Mouse (Mus musculus): ENCODE results near the gene Akt1s1. TPM values are rescaled to one million over a fixed set of nuclear protein-coding genes. Genes with fewer than 3 reads are reported as not detected.

The Akt1s1 gene
- polyA plus RNA-seq, 1 experiment from 2014 or later: 116 TPM

DNA sequence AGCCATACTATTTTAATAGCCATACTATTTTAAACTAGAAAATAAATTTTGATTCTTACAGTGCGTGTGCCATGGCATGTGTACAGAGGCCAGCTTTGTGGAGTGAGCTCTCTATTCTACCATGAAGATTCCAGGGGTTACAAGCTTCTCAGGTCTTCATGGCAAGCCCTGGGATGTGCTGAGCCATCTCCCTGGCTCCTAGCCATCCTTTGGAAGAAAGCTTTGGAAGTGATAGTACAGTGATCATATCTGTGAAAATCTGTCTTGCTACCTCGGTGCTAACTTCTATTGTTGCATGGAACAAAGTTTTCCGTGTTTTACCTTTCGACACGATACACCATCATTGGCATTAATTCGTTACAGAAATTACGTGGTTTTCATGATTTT lies 46.4 kb downstream of the Akt1s1 start:
- Histone ChIP-seq H3K36me3 (peaks cover 26% of the 10 kb centered on the region), H3K4me1 (peaks cover 45% of the 10 kb centered on the region), H3K4me2 (replicated peaks) (peak overlapping the region; percentile 79), H3K9me3 (no peaks in the 10 kb centered on the region), H3K27me3 (no peaks in the 10 kb centered on the region), H3K27ac (peak overlapping the region; percentile 92), H3K9ac (no peak overlapping the region), H3K4me3 (peak overlapping the region; percentile 60)
- ATAC-seq (ENCODE audit: insufficient number of reproducible peaks, insufficient read depth, low FRiP score, low TSS enrichment): no peak
- WGBS: 65% methylated on average over 7 of the region's 7 CpGs

DNA sequence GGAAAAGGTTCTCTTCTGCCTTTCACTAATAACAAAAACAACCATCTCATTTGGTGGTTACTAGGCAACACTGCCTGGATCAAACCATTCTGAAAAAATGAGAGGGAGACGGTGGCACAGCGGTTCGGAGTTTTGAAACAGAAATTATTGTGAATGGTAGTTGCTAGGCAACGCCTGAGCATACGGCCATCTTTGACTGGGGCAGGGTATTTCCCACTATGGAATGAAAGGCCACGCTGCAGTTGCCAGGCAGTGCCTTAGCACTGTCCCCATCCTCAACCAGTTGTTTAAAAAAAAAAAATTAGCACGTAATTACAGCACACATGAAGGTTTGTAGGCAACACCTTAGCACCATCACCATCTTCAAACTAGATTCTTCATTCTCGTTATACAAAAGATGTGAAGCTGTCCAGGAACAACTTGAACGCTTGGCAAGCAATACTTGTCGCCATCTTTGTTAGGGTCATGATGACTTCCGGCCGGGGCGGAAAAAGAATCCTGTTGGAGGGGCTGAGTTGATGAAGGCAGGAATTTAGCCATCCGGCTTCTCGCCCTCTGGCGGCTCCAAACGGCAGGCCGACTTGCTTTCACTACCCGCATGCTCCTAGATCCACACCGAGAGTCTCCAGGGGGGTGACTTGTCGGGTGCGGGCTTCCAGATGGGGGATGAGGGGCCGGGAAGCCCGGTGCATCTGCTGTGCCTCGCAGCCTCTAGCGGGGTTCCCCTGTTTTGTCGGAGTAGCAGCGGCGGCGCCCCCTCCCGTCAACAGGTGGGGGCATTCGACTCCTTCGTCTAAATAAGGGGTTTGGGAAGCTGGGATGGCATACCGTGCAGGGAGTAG lies 47.0 kb downstream of the Akt1s1 start, which contains the start of gene Fuz:
Gene Fuz (plus strand): TSS at position 487 of the 842 bp plus-strand sequence.
- peak; percentile 36; the same call in 1 of the 2 replicates for ATAC-seq (ENCODE audit: insufficient number of reproducible peaks, insufficient read depth, low FRiP score, low TSS enrichment)
- under 1% methylated on average over 34 of the region's 34 CpGs for WGBS
- H3K4me1 ChIP-seq: peaks cover 42% of the 10 kb centered on the region

DNA sequence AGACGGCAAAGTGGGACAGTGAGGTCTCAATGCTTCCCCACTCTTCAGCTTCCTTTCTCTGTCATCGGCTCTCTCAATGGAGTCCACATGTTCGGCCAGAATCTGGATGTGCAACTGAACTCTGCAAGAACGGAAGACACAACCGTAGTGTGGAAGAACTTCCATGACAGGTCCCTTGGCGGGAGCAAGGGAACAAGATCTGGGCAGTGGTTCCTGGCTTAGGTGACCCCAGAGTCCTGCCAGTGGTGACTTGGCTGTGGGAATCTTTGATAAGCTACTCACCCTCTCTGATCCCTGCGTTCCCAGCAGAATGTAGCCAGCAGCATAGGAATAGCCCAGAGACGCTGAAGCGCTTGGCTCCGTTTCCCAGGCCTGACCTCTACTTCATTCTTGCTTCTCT lies 47.7 kb downstream of the Akt1s1 start:
- no peaks in the 10 kb centered on the region for H3K27me3 ChIP-seq
- H3K4me1 ChIP-seq: peaks cover 42% of the 10 kb centered on the region
- peak overlapping the region; percentile 79 for H3K4me2 ChIP-seq (replicated peaks)
- H3K9ac ChIP-seq: peak overlapping the region; percentile 70
- peaks cover 24% of the 10 kb centered on the region for H3K36me3 ChIP-seq
- WGBS: 33% methylated on average over 10 of the region's 10 CpGs
- H3K4me3 ChIP-seq: peak overlapping the region; percentile 60
- peak overlapping the region; percentile 92 for H3K27ac ChIP-seq
- H3K9me3 ChIP-seq: no peaks in the 10 kb centered on the region
- ATAC-seq (ENCODE audit: insufficient number of reproducible peaks, insufficient read depth, low FRiP score, low TSS enrichment): no peak

More for the DNA sequence above, 47.0 kb downstream of the Akt1s1 start, which contains the start of gene Fuz:
- H3K4me2 ChIP-seq (replicated peaks): peak within 1 kb of the TSS; percentile 79
- H3K27ac ChIP-seq: peak within 1 kb of the TSS; percentile 92
- no peaks in the 10 kb centered on the region for H3K9me3 ChIP-seq
- H3K9ac ChIP-seq: peak within 1 kb of the TSS; percentile 70
- no peaks in the 10 kb centered on the region for H3K27me3 ChIP-seq
- H3K36me3 ChIP-seq: peaks cover 26% of the 10 kb centered on the region
- H3K4me3 ChIP-seq: peak within 1 kb of the TSS; percentile 60

- WGBS: 41% methylated on average over 19 of the region's 19 CpGs
- H3K4me2 ChIP-seq (replicated peaks): no peak overlapping the region
- no peaks in the 10 kb centered on the region for H3K27me3 ChIP-seq
- no peak overlapping the region for H3K9ac ChIP-seq
- no peak overlapping the region for H3K27ac ChIP-seq
- H3K4me1 ChIP-seq: peaks cover 38% of the 10 kb centered on the region
- no peak overlapping the region for H3K4me3 ChIP-seq
- H3K36me3 ChIP-seq: peaks cover 42% of the 10 kb centered on the region
- ATAC-seq (ENCODE audit: insufficient number of reproducible peaks, insufficient read depth, low FRiP score, low TSS enrichment): no peak
- H3K9me3 ChIP-seq: no peaks in the 10 kb centered on the region
Measured at GRCm38 (mm10) chr7:44898607-44899006, 49.8 kb downstream of the Akt1s1 start.

DNA sequence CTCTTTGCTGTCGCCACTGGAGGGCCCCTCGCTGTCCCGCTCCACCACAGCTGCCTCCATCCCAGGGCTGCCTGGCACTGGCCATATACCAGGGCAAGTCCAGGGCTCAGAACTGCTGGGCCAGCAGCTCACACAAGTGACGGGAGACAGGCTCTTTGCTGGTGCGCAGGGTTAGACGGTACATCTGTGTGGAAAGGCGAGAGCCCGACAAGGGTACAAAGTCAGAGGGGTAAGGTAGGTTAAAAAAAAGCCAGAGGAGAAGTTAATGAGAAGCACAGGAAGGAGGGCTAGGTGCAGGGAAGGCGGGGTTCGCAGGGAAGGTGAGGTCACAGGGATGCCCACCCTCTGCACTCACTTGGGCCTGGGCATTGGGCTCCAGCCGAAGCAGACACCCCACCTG lies 51.8 kb downstream of the Akt1s1 start:
- peaks cover 29% of the 10 kb centered on the region for H3K4me1 ChIP-seq
- no peak for ATAC-seq (ENCODE audit: insufficient number of reproducible peaks, insufficient read depth, low FRiP score, low TSS enrichment)
- H3K9me3 ChIP-seq: no peaks in the 10 kb centered on the region
- 0 out of 2 replicates have a peak overlapping the region, but pooled peaks have one; percentile 46 for H3K27ac ChIP-seq
- H3K4me3 ChIP-seq: no peak overlapping the region
- H3K27me3 ChIP-seq: no peaks in the 10 kb centered on the region
- H3K9ac ChIP-seq: no peak overlapping the region
- H3K4me2 ChIP-seq (replicated peaks): no peak overlapping the region
- 86% methylated on average over 11 of the region's 11 CpGs for WGBS
- H3K36me3 ChIP-seq: peaks cover 63% of the 10 kb centered on the region

- peak overlapping the region; percentile 48 for H3K4me2 ChIP-seq (replicated peaks)
- peak overlapping the region; percentile 46; the same call in 1 of the 2 replicates for H3K27ac ChIP-seq
- no peaks in the 10 kb centered on the region for H3K27me3 ChIP-seq
- no peak overlapping the region; the same call in 1 of the 2 replicates for H3K9ac ChIP-seq
- peaks cover 29% of the 10 kb centered on the region for H3K4me1 ChIP-seq
- ATAC-seq (ENCODE audit: insufficient number of reproducible peaks, insufficient read depth, low FRiP score, low TSS enrichment): 0 out of 2 replicates have a peak, but pooled peaks have one; percentile 41
- peaks cover 69% of the 10 kb centered on the region for H3K36me3 ChIP-seq
- peak overlapping the region; percentile 21 for H3K4me3 ChIP-seq
- WGBS: 20% methylated on average over 21 of the region's 21 CpGs
- H3K9me3 ChIP-seq: no peaks in the 10 kb centered on the region
Measured at GRCm38 (mm10) chr7:44901230-44901722, 52.5 kb downstream of the Akt1s1 start.

MicroRNAs within 50 kb of the gene (microRNA counts, 519-probe panel; counts per million panel counts)
- microRNA mmu-miR-707: 460 counts per million, percentile 65 among the panel's probes with 10 or more counts

Small RNAs within 50 kb of the gene (microRNA-seq; reads per million reads assigned to microRNA genes)
- gene Mir707: not detected

Other genes with a start within 250 kb of the Akt1s1 start
- 6.5 and 6.8 TPM in 2 replicates for gene Myh14, start 178.1 kb upstream of the Akt1s1 start, polyA plus RNA-seq (2016; fragmentation: Nextera tagmentation; extraction: Ambion mirVana)
- gene Izumo2, start 140.2 kb upstream of the Akt1s1 start, polyA plus RNA-seq (2016; fragmentation: Nextera tagmentation; extraction: Ambion mirVana): not detected in 2 replicates
- gene Vrk3, start 100.6 kb upstream of the Akt1s1 start, polyA plus RNA-seq (2016; fragmentation: Nextera tagmentation; extraction: Ambion mirVana): 36.4 and 36.7 TPM in 2 replicates
- gene Zfp473, start 97.9 kb upstream of the Akt1s1 start, polyA plus RNA-seq (2016; fragmentation: Nextera tagmentation; extraction: Ambion mirVana): 2.3 and 2.6 TPM in 2 replicates
- 102 and 104 TPM in 2 replicates for gene Nup62, start 32.9 kb upstream of the Akt1s1 start, polyA plus RNA-seq (2016; fragmentation: Nextera tagmentation; extraction: Ambion mirVana)
- 1.2 and 2.5 TPM in 2 replicates for gene Il4i1, start 32.6 kb upstream of the Akt1s1 start, polyA plus RNA-seq (2016; fragmentation: Nextera tagmentation; extraction: Ambion mirVana)
- gene Atf5, start 32.3 kb upstream of the Akt1s1 start, polyA plus RNA-seq (2016; fragmentation: Nextera tagmentation; extraction: Ambion mirVana): 5.3 and 5.8 TPM in 2 replicates
- 94.3 and 105 TPM in 2 replicates for gene Tbc1d17, start 88 bp downstream of the Akt1s1 start, polyA plus RNA-seq (2016; fragmentation: Nextera tagmentation; extraction: Ambion mirVana)
- 29.0 and 30.4 TPM in 2 replicates for gene Pnkp, start 8.1 kb downstream of the Akt1s1 start, polyA plus RNA-seq (2016; fragmentation: Nextera tagmentation; extraction: Ambion mirVana)
- 696 and 750 TPM in 2 replicates for gene Ptov1, start 20.8 kb downstream of the Akt1s1 start, polyA plus RNA-seq (2016; fragmentation: Nextera tagmentation; extraction: Ambion mirVana)
- 113 and 123 TPM in 2 replicates for gene Med25, start 43.7 kb downstream of the Akt1s1 start, polyA plus RNA-seq (2016; fragmentation: Nextera tagmentation; extraction: Ambion mirVana)
- 22.4 and 23.3 TPM in 2 replicates for gene Fuz, start 47.1 kb downstream of the Akt1s1 start, polyA plus RNA-seq (2016; fragmentation: Nextera tagmentation; extraction: Ambion mirVana)
- gene Ap2a1, start 80.5 kb downstream of the Akt1s1 start, polyA plus RNA-seq (2016; fragmentation: Nextera tagmentation; extraction: Ambion mirVana): 76.3 and 84.7 TPM in 2 replicates
- 0.11 and 0.19 TPM in 2 replicates for gene Tsks, start 94.2 kb downstream of the Akt1s1 start, polyA plus RNA-seq (2016; fragmentation: Nextera tagmentation; extraction: Ambion mirVana)
- gene Cpt1c, start 125.9 kb downstream of the Akt1s1 start, polyA plus RNA-seq (2016; fragmentation: Nextera tagmentation; extraction: Ambion mirVana): 32.9 and 35.6 TPM in 2 replicates
- 660 and 677 TPM in 2 replicates for gene Prmt1, start 137.6 kb downstream of the Akt1s1 start, polyA plus RNA-seq (2016; fragmentation: Nextera tagmentation; extraction: Ambion mirVana)
- gene Irf3, start 148.7 kb downstream of the Akt1s1 start, polyA plus RNA-seq (2016; fragmentation: Nextera tagmentation; extraction: Ambion mirVana): 93.3 and 95.7 TPM in 2 replicates
- gene Bcl2l12, start 149.7 kb downstream of the Akt1s1 start, polyA plus RNA-seq (2016; fragmentation: Nextera tagmentation; extraction: Ambion mirVana): 79.9 and 83.5 TPM in 2 replicates
- gene Scaf1, start 167.4 kb downstream of the Akt1s1 start, polyA plus RNA-seq (2016; fragmentation: Nextera tagmentation; extraction: Ambion mirVana): 43.8 and 47.7 TPM in 2 replicates
- gene Rras, start 169.0 kb downstream of the Akt1s1 start, polyA plus RNA-seq (2016; fragmentation: Nextera tagmentation; extraction: Ambion mirVana): 23.6 and 26.1 TPM in 2 replicates
- gene Prr12, start 203.9 kb downstream of the Akt1s1 start, polyA plus RNA-seq (2016; fragmentation: Nextera tagmentation; extraction: Ambion mirVana): 13.7 and 16.8 TPM in 2 replicates
- 63.0 and 64.4 TPM in 2 replicates for gene Nosip, start 213.4 kb downstream of the Akt1s1 start, polyA plus RNA-seq (2016; fragmentation: Nextera tagmentation; extraction: Ambion mirVana)
- 23.9 and 25.0 TPM in 2 replicates for gene Prrg2, start 213.7 kb downstream of the Akt1s1 start, polyA plus RNA-seq (2016; fragmentation: Nextera tagmentation; extraction: Ambion mirVana)
- gene Rcn3, start 243.2 kb downstream of the Akt1s1 start, polyA plus RNA-seq (2016; fragmentation: Nextera tagmentation; extraction: Ambion mirVana): 302 and 306 TPM in 2 replicates